Mouse (Mus musculus) lung, adult 18-20 months (tissue): ENCODE measurements around the gene Card14.
"Not testable (repeated sequence)": the region's sequence is repeated elsewhere in the genome, so short reads cannot be mapped to it uniquely, and the experiment has no call there.

Experiments
- DNase-seq, 2 experiments: peaks; one replicate each; pipeline ENCODE4 v3.0.0; 2022; ENCODE audit warnings: mixed read lengths in 2 of 2

The Card14 gene

GRCm38 (mm10) chr11:119307658-119307867 lies at the start of gene Card14:
Card14 (plus strand) TSS chr11:119307768.
- no peak for DNase-seq

GRCm38 (mm10) chr11:119258216-119258571 lies 49.4 kb upstream of the Card14 start:
- DNase-seq = no peak

GRCm38 (mm10) chr11:119258572-119259322 lies 48.8 kb upstream of the Card14 start:
- peak; percentile 71 to 74 for DNase-seq

GRCm38 (mm10) chr11:119259977-119260376 lies 47.6 kb upstream of the Card14 start:
- DNase-seq = no peak

- no peak for DNase-seq
Measured at GRCm38 (mm10) chr11:119264413-119264812, 43.2 kb upstream of the Card14 start.

GRCm38 (mm10) chr11:119265811-119266210 lies 41.8 kb upstream of the Card14 start:
- no peak for DNase-seq

- DNase-seq = peak; percentile 17 to 19
Measured at GRCm38 (mm10) chr11:119267241-119267674, 40.3 kb upstream of the Card14 start.

- DNase-seq = peak; percentile 94 to 97
Measured at GRCm38 (mm10) chr11:119267768-119268556, 39.6 kb upstream of the Card14 start, which contains the start of gene Gaa. Gaa (plus strand) TSS chr11:119267887.

- DNase-seq = peak; percentile 42 to 48
Measured at GRCm38 (mm10) chr11:119268557-119269195, 38.9 kb upstream of the Card14 start.

GRCm38 (mm10) chr11:119272492-119272891 lies 35.1 kb upstream of the Card14 start:
- not testable (repeated sequence) for DNase-seq

GRCm38 (mm10) chr11:119273186-119273930 lies 34.2 kb upstream of the Card14 start:
- DNase-seq = no peak

- DNase-seq = no peak
Measured at GRCm38 (mm10) chr11:119281030-119281429, 26.5 kb upstream of the Card14 start.

- DNase-seq = peak; percentile 75 to 82
Measured at GRCm38 (mm10) chr11:119285791-119286527, 21.6 kb upstream of the Card14 start.

- DNase-seq = no peak
Measured at GRCm38 (mm10) chr11:119287207-119287992, 20.2 kb upstream of the Card14 start.

GRCm38 (mm10) chr11:119292861-119293260 lies 14.7 kb upstream of the Card14 start:
- not testable (repeated sequence) for DNase-seq

GRCm38 (mm10) chr11:119297996-119298395 lies 9.6 kb upstream of the Card14 start:
- no peak for DNase-seq

GRCm38 (mm10) chr11:119298917-119299316 lies 8.7 kb upstream of the Card14 start:
- no peak for DNase-seq

- peak; percentile 93 to 95 for DNase-seq
Measured at GRCm38 (mm10) chr11:119299391-119300245, 8.0 kb upstream of the Card14 start, which contains the start of gene Eif4a3. Eif4a3 (minus strand) TSS chr11:119300089.

GRCm38 (mm10) chr11:119300246-119300935 lies 7.2 kb upstream of the Card14 start:
- no peak for DNase-seq

GRCm38 (mm10) chr11:119300986-119301385 lies 6.6 kb upstream of the Card14 start:
- DNase-seq = no peak
